Mouse (Mus musculus) heart, embryonic 11.5 days (tissue): ENCODE results near the gene Atxn10. TPM values are rescaled to one million over a fixed set of nuclear protein-coding genes. Genes with fewer than 3 reads are reported as not detected.

Source experiments
- ATAC-seq: fragments of 200-750 bp; cut with Nextera tagmentation; replicated peaks from 2 replicates; pipeline ENCODE4 v1.8.0; 2017; ENCODE audit warnings: moderate library complexity; ENCODE audit not compliant: insufficient number of reproducible peaks, low FRiP score, low TSS enrichment
- H3K27ac ChIP-seq: fragments of 300-500 bp; sonication (generic); 2 replicates; pipeline ENCODE4 v1.5.1; 2014; ENCODE audit warnings: mild to moderate bottlenecking, low read depth, low read length
- H3K27me3 ChIP-seq: fragments of 300-500 bp; sonication (generic); 2 replicates; pipeline ENCODE4 v1.6.1; 2014; ENCODE audit warnings: mild to moderate bottlenecking, low read length, mixed read lengths; ENCODE audit not compliant: control insufficient read depth, insufficient read depth
- H3K36me3 ChIP-seq: fragments of 300-500 bp; sonication (generic); 2 replicates; pipeline ENCODE4 v1.6.1; 2014; ENCODE audit warnings: mild to moderate bottlenecking, low read length, moderate library complexity, mixed read lengths; ENCODE audit not compliant: control insufficient read depth, insufficient read depth
- H3K4me1 ChIP-seq: fragments of 300-500 bp; sonication (generic); 2 replicates; pipeline ENCODE4 v1.6.1; 2014; ENCODE audit warnings: low read length; ENCODE audit not compliant: control insufficient read depth, insufficient read depth
- H3K4me2 ChIP-seq: fragments of 300-500 bp; sonication (generic); 2 replicates; pipeline ENCODE4 v1.6.1; 2014; ENCODE audit warnings: mild to moderate bottlenecking, moderate library complexity
- H3K4me3 ChIP-seq: fragments of 300-500 bp; sonication (generic); 2 replicates; pipeline ENCODE4 v1.5.1; 2014; ENCODE audit warnings: low read depth, low read length
- H3K9ac ChIP-seq: fragments of 300-500 bp; sonication (generic); 2 replicates; pipeline ENCODE4 v1.6.1; 2014; ENCODE audit warnings: mild to moderate bottlenecking, low read depth, low read length, moderate library complexity
- H3K9me3 ChIP-seq: fragments of 300-500 bp; sonication (generic); replicated peaks from 2 replicates; pipeline ENCODE4 v1.6.1; 2016; ENCODE audit warnings: low read length; ENCODE audit not compliant: control insufficient read depth
- WGBS: fragments of 180-500 bp; shearing (Covaris S2); extraction: QIAGEN DNeasy Blood & Tissue Kit; methylation state at CpG from one replicate; pipeline ENCODE4 v1.1.7; 2014; ENCODE audit not compliant: insufficient replicate concordance; 5-methylcytosine and 5-hydroxymethylcytosine counted together
- polyA plus RNA-seq: library from polyadenylated mRNA; unstranded; fragments of >200 nt; fragmentation: Nextera tagmentation; extraction: Ambion mirVana; gene quantifications from 2 replicates; pipeline ENCODE4 v1.2.1, GENCODE M21; 2014

Atxn10 gene
- polyA plus RNA-seq, 1 experiment from 2014 or later: 257 TPM

- no peak for ATAC-seq
- 78% methylated on average over 4 of the region's 4 CpGs for WGBS
- H3K4me2 ChIP-seq: no peak overlapping the region
- H3K9me3 ChIP-seq: no peaks in the 10 kb centered on the region
- peaks cover 3% of the 10 kb centered on the region; the same call in 1 of the 2 replicates for H3K4me1 ChIP-seq
- no peak overlapping the region for H3K27ac ChIP-seq
- no peak overlapping the region for H3K9ac ChIP-seq
- H3K36me3 ChIP-seq: peaks cover 7% of the 10 kb centered on the region
- no peaks in the 10 kb centered on the region for H3K27me3 ChIP-seq
- no peak overlapping the region for H3K4me3 ChIP-seq
Measured at GRCm38 (mm10) chr15:85359901-85360300, 23.9 kb downstream of the Atxn10 start.

- Histone ChIP-seq H3K27me3 (no peaks in the 10 kb centered on the region), H3K4me1 (no peaks in the 10 kb centered on the region), H3K9me3 (no peaks in the 10 kb centered on the region), H3K36me3 (peaks cover 20% of the 10 kb centered on the region), H3K4me3 (no peak overlapping the region), H3K4me2 (no peak overlapping the region), H3K27ac (no peak overlapping the region), H3K9ac (no peak overlapping the region)
- WGBS: 83% methylated on average over 3 of the region's 3 CpGs
- ATAC-seq: no peak
Measured at GRCm38 (mm10) chr15:85364366-85364765, 28.3 kb downstream of the Atxn10 start.

- no peaks in the 10 kb centered on the region for H3K4me1 ChIP-seq
- H3K4me3 ChIP-seq: no peak overlapping the region
- H3K9ac ChIP-seq: no peak overlapping the region
- peaks cover 13% of the 10 kb centered on the region for H3K36me3 ChIP-seq
- no peaks in the 10 kb centered on the region for H3K27me3 ChIP-seq
- 80% methylated on average over 5 of the region's 5 CpGs for WGBS
- no peak for ATAC-seq
- no peak overlapping the region for H3K4me2 ChIP-seq
- H3K27ac ChIP-seq: no peak overlapping the region
- no peaks in the 10 kb centered on the region for H3K9me3 ChIP-seq
Measured at GRCm38 (mm10) chr15:85366938-85367337, 30.9 kb downstream of the Atxn10 start.

GRCm38 (mm10) chr15:85369765-85370164 is 33.7 kb downstream of the Atxn10 start:
- WGBS: 62% methylated on average over 3 of the region's 3 CpGs
- no peaks in the 10 kb centered on the region for H3K9me3 ChIP-seq
- no peak for ATAC-seq
- H3K36me3 ChIP-seq: peaks cover 13% of the 10 kb centered on the region
- H3K27ac ChIP-seq: no peak overlapping the region
- no peak overlapping the region for H3K4me3 ChIP-seq
- no peak overlapping the region for H3K9ac ChIP-seq
- H3K4me1 ChIP-seq: no peaks in the 10 kb centered on the region
- no peaks in the 10 kb centered on the region for H3K27me3 ChIP-seq
- H3K4me2 ChIP-seq: no peak overlapping the region

- Histone ChIP-seq H3K4me2 (no peak overlapping the region), H3K9ac (no peak overlapping the region), H3K27me3 (no peaks in the 10 kb centered on the region), H3K4me1 (no peaks in the 10 kb centered on the region), H3K27ac (no peak overlapping the region), H3K9me3 (no peaks in the 10 kb centered on the region), H3K36me3 (peaks cover 5% of the 10 kb centered on the region), H3K4me3 (no peak overlapping the region)
- no peak for ATAC-seq
Measured at GRCm38 (mm10) chr15:85373125-85373524, 37.1 kb downstream of the Atxn10 start.

- Histone ChIP-seq H3K27ac (no peak overlapping the region), H3K27me3 (no peaks in the 10 kb centered on the region), H3K36me3 (peaks cover 11% of the 10 kb centered on the region; the same call in 1 of the 2 replicates), H3K4me1 (no peaks in the 10 kb centered on the region), H3K4me3 (no peak overlapping the region), H3K4me2 (no peak overlapping the region), H3K9ac (no peak overlapping the region), H3K9me3 (no peaks in the 10 kb centered on the region)
- WGBS: 59% methylated on average over 9 of the region's 9 CpGs
- no peak for ATAC-seq
Measured at GRCm38 (mm10) chr15:85383477-85383876, 47.4 kb downstream of the Atxn10 start.

GRCm38 (mm10) chr15:85388696-85389095 is 52.7 kb downstream of the Atxn10 start:
- 93% methylated on average over 3 of the region's 3 CpGs for WGBS
- H3K27me3 ChIP-seq: no peaks in the 10 kb centered on the region
- no peak for ATAC-seq
- H3K4me2 ChIP-seq: no peak overlapping the region
- H3K27ac ChIP-seq: no peak overlapping the region
- H3K9me3 ChIP-seq: no peaks in the 10 kb centered on the region
- H3K4me1 ChIP-seq: no peaks in the 10 kb centered on the region
- H3K4me3 ChIP-seq: no peak overlapping the region
- H3K36me3 ChIP-seq: peaks cover 13% of the 10 kb centered on the region
- H3K9ac ChIP-seq: no peak overlapping the region

GRCm38 (mm10) chr15:85389915-85390314 is 53.9 kb downstream of the Atxn10 start:
- no peak overlapping the region for H3K4me2 ChIP-seq
- H3K4me3 ChIP-seq: no peak overlapping the region
- H3K36me3 ChIP-seq: peaks cover 16% of the 10 kb centered on the region
- 82% methylated on average over 4 of the region's 4 CpGs for WGBS
- no peaks in the 10 kb centered on the region for H3K9me3 ChIP-seq
- H3K27ac ChIP-seq: no peak overlapping the region
- H3K4me1 ChIP-seq: no peaks in the 10 kb centered on the region
- no peak overlapping the region for H3K9ac ChIP-seq
- no peak for ATAC-seq
- no peaks in the 10 kb centered on the region for H3K27me3 ChIP-seq

- H3K27ac ChIP-seq: no peak overlapping the region
- H3K4me3 ChIP-seq: no peak overlapping the region
- H3K9ac ChIP-seq: no peak overlapping the region
- H3K27me3 ChIP-seq: no peaks in the 10 kb centered on the region
- no peaks in the 10 kb centered on the region for H3K4me1 ChIP-seq
- H3K36me3 ChIP-seq: peaks cover 6% of the 10 kb centered on the region
- no peaks in the 10 kb centered on the region for H3K9me3 ChIP-seq
- 90% methylated on average over 9 of the region's 9 CpGs for WGBS
- no peak overlapping the region for H3K4me2 ChIP-seq
- no peak for ATAC-seq
Measured at GRCm38 (mm10) chr15:85395360-85395759, 59.3 kb downstream of the Atxn10 start.
